7 mouse cellular contexts compared by ENCODE assay signal in genomic region chr1:177702481-177703146, GRCm38 (mm10). TPM values are rescaled to one million over a fixed set of nuclear protein-coding genes. Genes with fewer than 3 reads are reported as not detected.
DNase-seq lines count a peak whose midpoint lies in the region; ATAC-seq lines count a peak whose summit lies in the region.

No protein-coding gene starts in this region.

- no peaks in the 10 kb centered on the region for H3K9me3 ChIP-seq in intestine, embryonic 15.5 days
- H3K9me3 ChIP-seq in midbrain, embryonic 11.5 days (ENCODE audit: control insufficient read depth, low read length), result no peaks in the 10 kb centered on the region

- intact Hi-C loops in gastrocnemius, postnatal 36 days (cut with DNase I), result loop anchor here (5.0 kb wide), 1 partner anchor 820 kb away; no protein-coding TSS in a partner anchor
- intact Hi-C loops in left cerebral cortex, postnatal 4 days (cut with DNase I), result loop anchor here (5.0 kb wide), 1 partner anchor 825 kb away; no protein-coding TSS in a partner anchor

- no peak overlapping the region for H3K27ac ChIP-seq in intestine, embryonic 15.5 days
- 0 out of 2 replicates have a peak overlapping the region, but pooled peaks have one; percentile 25 for H3K27ac ChIP-seq in midbrain, embryonic 11.5 days (ENCODE audit: low read depth, low read length)

- H3K4me3 ChIP-seq in intestine, embryonic 15.5 days (replicated peaks), result peak overlapping the region; percentile 45
- H3K4me3 ChIP-seq in midbrain, embryonic 11.5 days (ENCODE audit: low read depth, low read length), result peak overlapping the region; percentile 39

- peak overlapping the region; percentile 74 for H3K4me2 ChIP-seq in intestine, embryonic 15.5 days (replicated peaks)
- H3K4me2 ChIP-seq in midbrain, embryonic 11.5 days, result peak overlapping the region; percentile 80

- no peaks in the 10 kb centered on the region; the same call in 1 of the 2 replicates for H3K27me3 ChIP-seq in intestine, embryonic 15.5 days (replicated peaks)
- no peaks in the 10 kb centered on the region for H3K27me3 ChIP-seq in midbrain, embryonic 11.5 days (ENCODE audit: control insufficient read depth, insufficient read depth, low read length)

- H3K36me3 ChIP-seq in intestine, embryonic 15.5 days, result no peaks in the 10 kb centered on the region
- no peaks in the 10 kb centered on the region for H3K36me3 ChIP-seq in midbrain, embryonic 11.5 days (ENCODE audit: control insufficient read depth, insufficient read depth, low read length)

- peak; percentile 91 for ATAC-seq in intestine, embryonic 15.5 days
- peak; percentile 84 for ATAC-seq in midbrain, embryonic 11.5 days (ENCODE audit: low FRiP score)

- 2% methylated on average over 15 of the region's 15 CpGs for WGBS in intestine, embryonic 15.5 days
- under 1% methylated on average over 15 of the region's 15 CpGs for WGBS in midbrain, embryonic 11.5 days

- H3K9ac ChIP-seq in intestine, embryonic 15.5 days, result peak overlapping the region; percentile 21
- peak overlapping the region; percentile 68 for H3K9ac ChIP-seq in midbrain, embryonic 11.5 days (ENCODE audit: low read length)

- peak; percentile 49 for DNase-seq in adrenal gland, adult 8-10 months
- DNase-seq in embryo, embryonic 11.5 days (ENCODE audit: low read depth, low spot score), result peak; percentile 67
- peak; percentile 60 to 69 for DNase-seq in gastrocnemius, postnatal 36 days
- peak; percentile 85 for DNase-seq in left cerebral cortex, postnatal 4 days
- peak; percentile 99 for DNase-seq in midbrain, embryonic 11.5 days (ENCODE audit: low spot score, missing footprints)
- DNase-seq in right cerebral cortex, postnatal 4 days, result peak; percentile 79

- H3K4me1 ChIP-seq in intestine, embryonic 15.5 days (replicated peaks), result no peaks in the 10 kb centered on the region
- H3K4me1 ChIP-seq in midbrain, embryonic 11.5 days (ENCODE audit: control insufficient read depth, insufficient read depth, low read length), result peaks cover 3% of the 10 kb centered on the region; the same call in 1 of the 2 replicates

RNA-seq across cellular contexts. Expression of gene 1700016C15Rik, which starts 27.0 kb away (rescaled TPM):
- not detected for total RNA-seq in adrenal gland, adult 8-10 months (2022)
- under 1 TPM in 1 of 2 experiments, not detected in 1; 0.36 TPM for total RNA-seq in gastrocnemius, postnatal 36 days (2021)
- polyA plus RNA-seq in intestine, embryonic 15.5 days (2015; fragmentation: Nextera tagmentation; extraction: Ambion mirVana), result 0.19 TPM in 1 of 2 replicates, not detected in the other
- not detected for total RNA-seq in left cerebral cortex, postnatal 4 days (2021)
- polyA plus RNA-seq in midbrain, embryonic 11.5 days (2014; fragmentation: Nextera tagmentation; extraction: Ambion mirVana), result not detected in 2 replicates

Comparison
In these comparisons a context has a peak if more than half of its experiments do, and no peak if none do; other contexts are left out.
1. DNase-seq: peak in every context shown above with its lines; median percentile 99 in midbrain, embryonic 11.5 days; 85 in left cerebral cortex, postnatal 4 days; 79 in right cerebral cortex, postnatal 4 days; 67 in embryo, embryonic 11.5 days; 64 in gastrocnemius, postnatal 36 days; 49 in adrenal gland, adult 8-10 months.